Mouse (Mus musculus): ENCODE results near the gene Ppfibp1. TPM values are rescaled to one million over a fixed set of nuclear protein-coding genes. Genes with fewer than 3 reads are reported as not detected.

Ppfibp1 gene
- polyA plus RNA-seq, 1 experiment from 2014 or later = 138 TPM

GRCm38 (mm10) chr6:146898709-146899108, 10.4 kb downstream of the Ppfibp1 start:
- ATAC-seq (peak; percentile 31), DNase-seq (ENCODE audit: low read depth, low spot score) (no peak)
- ChIA-PET POLR2A (interaction anchor here (0.6 to 1.4 kb wide), 3 partner anchors 9 to 28 kb away, joined by 3 to 7 read pairs (median 5); partner anchors contain the start of gene Ppfibp1), CTCF (interaction anchor here (1.0 to 2.7 kb wide), 6 partner anchors 11 to 80 kb away, joined by 3 to 12 read pairs (median 4); partner anchors contain the start of gene Ppfibp1)
- in situ Hi-C loops (cut with MboI; ENCODE audit: low pct_unique_long_range_greater_than_20kb) = no loop called here
- TF ChIP-seq CTCF (IDR thresholded peaks at IDR 0.05) = no peak
- no peaks in the 10 kb centered on the region for H3K27me3 ChIP-seq

GRCm38 (mm10) chr6:146899647-146900046, 11.4 kb downstream of the Ppfibp1 start:
- TF ChIP-seq CTCF (IDR thresholded peaks at IDR 0.05) = no peak
- DNase-seq (ENCODE audit: low read depth, low spot score) (no peak), ATAC-seq (peak; percentile 63)
- ChIA-PET CTCF (interaction anchor here (1.0 to 1.5 kb wide), 5 partner anchors 9 to 79 kb away, joined by 3 to 6 read pairs (median 4); no protein-coding TSS in a partner anchor), POLR2A (interaction anchor here (1.3 to 1.4 kb wide), 2 partner anchors 8 to 11 kb away, joined by 3 to 7 read pairs; partner anchors contain the start of gene Ppfibp1)
- H3K27me3 ChIP-seq = no peaks in the 10 kb centered on the region
- in situ Hi-C loops (cut with MboI; ENCODE audit: low pct_unique_long_range_greater_than_20kb) = no loop called here

GRCm38 (mm10) chr6:146901929-146902328, 13.6 kb downstream of the Ppfibp1 start:
- in situ Hi-C loops (cut with MboI; ENCODE audit: low pct_unique_long_range_greater_than_20kb) = no loop called here
- ChIA-PET CTCF (interaction anchor here (1.0 to 1.9 kb wide), 5 partner anchors 8 to 77 kb away, joined by 3 to 7 read pairs (median 3); no protein-coding TSS in a partner anchor), POLR2A (interaction anchor here (0.7 to 1.5 kb wide), 3 partner anchors 32 to 1837 kb away, joined by 3 to 8 read pairs (median 3); no protein-coding TSS in a partner anchor)
- TF ChIP-seq CTCF (IDR thresholded peaks at IDR 0.05) = no peak
- ATAC-seq = no peak
- H3K27me3 ChIP-seq = no peaks in the 10 kb centered on the region
- DNase-seq (ENCODE audit: low read depth, low spot score) = no peak

GRCm38 (mm10) chr6:146903632-146904031, 15.3 kb downstream of the Ppfibp1 start:
- no peak for DNase-seq (ENCODE audit: low read depth, low spot score)
- no peak for ATAC-seq
- ChIA-PET POLR2A (interaction anchor here (1.3 kb wide), 1 partner anchor 10 kb away, joined by 3 read pairs; no protein-coding TSS in a partner anchor), CTCF (interaction anchor here (0.9 to 3.2 kb wide), 4 partner anchors 11 to 58 kb away, joined by 3 to 8 read pairs (median 4); partner anchors contain the start of gene Ppfibp1)
- H3K27me3 ChIP-seq = no peaks in the 10 kb centered on the region
- in situ Hi-C loops (cut with MboI; ENCODE audit: low pct_unique_long_range_greater_than_20kb) = no loop called here
- TF ChIP-seq CTCF (IDR thresholded peaks at IDR 0.05) = no peak

GRCm38 (mm10) chr6:146904707-146905106, 16.4 kb downstream of the Ppfibp1 start:
- ChIA-PET CTCF (interaction anchor here (0.9 to 3.2 kb wide), 7 partner anchors 12 to 53 kb away, joined by 3 to 8 read pairs (median 3); partner anchors contain the start of gene Ppfibp1), POLR2A (interaction anchor here (1.3 kb wide), 1 partner anchor 9 kb away, joined by 3 read pairs; no protein-coding TSS in a partner anchor)
- in situ Hi-C loops (cut with MboI; ENCODE audit: low pct_unique_long_range_greater_than_20kb) = no loop called here
- no peaks in the 10 kb centered on the region for H3K27me3 ChIP-seq
- no peak for TF ChIP-seq CTCF (IDR thresholded peaks at IDR 0.05)
- DNase-seq (ENCODE audit: low read depth, low spot score) (no peak), ATAC-seq (peak; percentile 42)

GRCm38 (mm10) chr6:146906000-146906786, 17.9 kb downstream of the Ppfibp1 start:
- CTCF ChIA-PET = interaction anchor here (0.7 to 3.2 kb wide), 6 partner anchors 13 to 73 kb away, joined by 3 to 11 read pairs (median 6); partner anchors contain the start of gene Ppfibp1
- ATAC-seq (no peak), DNase-seq (ENCODE audit: low read depth, low spot score) (no peak)
- no peak for TF ChIP-seq CTCF (IDR thresholded peaks at IDR 0.05)
- POLR2A ChIA-PET = interaction anchor here (0.6 to 1.4 kb wide), 3 partner anchors 18 to 39 kb away, joined by 3 read pairs; partner anchors contain the start of gene Ppfibp1
- in situ Hi-C loops (cut with MboI; ENCODE audit: low pct_unique_long_range_greater_than_20kb) = no loop called here
- no peaks in the 10 kb centered on the region for H3K27me3 ChIP-seq

- DNase-seq (ENCODE audit: low read depth, low spot score) (no peak), ATAC-seq (no peak)
- TF ChIP-seq CTCF (IDR thresholded peaks at IDR 0.05) = no peak
- in situ Hi-C loops (cut with MboI; ENCODE audit: low pct_unique_long_range_greater_than_20kb) = no loop called here
- ChIA-PET CTCF (interaction anchor here (0.8 to 1.9 kb wide), 6 partner anchors 17 to 72 kb away, joined by 3 to 11 read pairs (median 4); no protein-coding TSS in a partner anchor), POLR2A (interaction anchor here (0.6 to 1.4 kb wide), 3 partner anchors 8 to 19 kb away, joined by 3 read pairs; partner anchors contain the start of gene Ppfibp1)
- no peaks in the 10 kb centered on the region for H3K27me3 ChIP-seq
Observed at GRCm38 (mm10) chr6:146907061-146907794, 18.9 kb downstream of the Ppfibp1 start.

GRCm38 (mm10) chr6:146907795-146908190, 19.5 kb downstream of the Ppfibp1 start:
- no peaks in the 10 kb centered on the region for H3K27me3 ChIP-seq
- no peak for DNase-seq (ENCODE audit: low read depth, low spot score)
- no peak for TF ChIP-seq CTCF (IDR thresholded peaks at IDR 0.05)
- ChIA-PET POLR2A (interaction anchor here (0.7 kb wide), 1 partner anchor 9 kb away, joined by 3 read pairs; no protein-coding TSS in a partner anchor), CTCF (interaction anchor here (1.1 to 1.9 kb wide), 5 partner anchors 18 to 72 kb away, joined by 3 to 11 read pairs (median 4); no protein-coding TSS in a partner anchor)
- in situ Hi-C loops (cut with MboI; ENCODE audit: low pct_unique_long_range_greater_than_20kb) = no loop called here
- no peak for ATAC-seq

GRCm38 (mm10) chr6:146908801-146909200, 20.5 kb downstream of the Ppfibp1 start:
- no peak for ATAC-seq
- in situ Hi-C loops (cut with MboI; ENCODE audit: low pct_unique_long_range_greater_than_20kb) = no loop called here
- no peak for TF ChIP-seq CTCF (IDR thresholded peaks at IDR 0.05)
- CTCF ChIA-PET = interaction anchor here (1.2 to 1.5 kb wide), 2 partner anchors 16 to 19 kb away, joined by 3 to 4 read pairs; no protein-coding TSS in a partner anchor
- no peaks in the 10 kb centered on the region for H3K27me3 ChIP-seq
- DNase-seq (ENCODE audit: low read depth, low spot score) = no peak
- POLR2A ChIA-PET = interaction anchor here (1.3 kb wide), 1 partner anchor 12 kb away, joined by 5 read pairs; no protein-coding TSS in a partner anchor

Measured in Patski (cell line).